In genomic region chr13:98366469-98367275, GRCm38 (mm10) we compare ENCODE assay signal across 9 mouse cellular contexts. TPM values are rescaled to one million over a fixed set of nuclear protein-coding genes. Genes with fewer than 3 reads are reported as not detected.
DNase-seq lines count a peak whose midpoint lies in the region; ATAC-seq and TF ChIP-seq lines count a peak whose summit lies in the region.
"Had no signal": no experiment of that assay in that cellular context is flagged by ENCODE, and none has a peak within 500 bp of the region (broad histone marks: within the 10 kb centered on the region; RNA-seq: fewer than 3 reads in every experiment).

No protein-coding gene starts in this region.

- no peaks in the 10 kb centered on the region; the same call in 1 of the 2 replicates for H3K9me3 ChIP-seq in heart, embryonic 11.5 days (replicated peaks; ENCODE audit: control insufficient read depth, low read length)
- H3K9me3 ChIP-seq in forebrain, postnatal 0 days (ENCODE audit: low read length) = no peaks in the 10 kb centered on the region
- no peaks in the 10 kb centered on the region for H3K9me3 ChIP-seq in midbrain, embryonic 12.5 days

- TF ChIP-seq CTCF in heart, adult 2 months (IDR thresholded peaks at IDR 0.05) = no peak
- no peak for TF ChIP-seq CTCF in forebrain, postnatal 0 days (IDR thresholded peaks at IDR 0.05; ENCODE audit: low read depth)

- under 1% methylated on average over 43 of the region's 43 CpGs for WGBS in heart, embryonic 11.5 days (ENCODE audit: insufficient replicate concordance)
- WGBS in heart, adult 2 months = 6% methylated on average over 43 of the region's 43 CpGs
- WGBS in forebrain, postnatal 0 days = 1% methylated on average over 42 of the region's 43 CpGs
- under 1% methylated on average over 43 of the region's 43 CpGs for WGBS in midbrain, embryonic 12.5 days

- no peak for ATAC-seq in heart, embryonic 11.5 days (replicated peaks; ENCODE audit: insufficient number of reproducible peaks, low FRiP score, low TSS enrichment)
- ATAC-seq in forebrain, postnatal 0 days = no peak
- ATAC-seq in midbrain, embryonic 12.5 days (ENCODE audit: low FRiP score, low read depth) = no peak

- no peak for TF ChIP-seq EP300 in heart, adult 2 months (IDR thresholded peaks at IDR 0.05; ENCODE audit: insufficient read depth, low read depth, low read length)

- H3K79me2 ChIP-seq in heart, adult 2 months (replicated peaks; ENCODE audit: control insufficient read depth, insufficient read depth, low read length) = no peaks in the 10 kb centered on the region

- no peaks in the 10 kb centered on the region for H3K4me1 ChIP-seq in heart, embryonic 11.5 days (ENCODE audit: control insufficient read depth, insufficient read depth, low read length)
- no peaks in the 10 kb centered on the region for H3K4me1 ChIP-seq in heart, adult 2 months (ENCODE audit: control insufficient read depth, insufficient read depth, low read length)
- no peaks in the 10 kb centered on the region for H3K4me1 ChIP-seq in forebrain, postnatal 0 days (ENCODE audit: insufficient read depth)
- peaks cover 9% of the 10 kb centered on the region for H3K4me1 ChIP-seq in midbrain, embryonic 12.5 days

- H3K4me2 ChIP-seq in heart, embryonic 11.5 days = peak overlapping the region; percentile 53
- H3K4me2 ChIP-seq in forebrain, postnatal 0 days (ENCODE audit: low read depth) = peak overlapping the region; percentile 23; the same call in 1 of the 2 replicates
- H3K4me2 ChIP-seq in midbrain, embryonic 12.5 days (replicated peaks) = peak overlapping the region; percentile 40

- no peak overlapping the region for H3K9ac ChIP-seq in heart, embryonic 11.5 days (ENCODE audit: low read depth, low read length)
- no peak overlapping the region for H3K9ac ChIP-seq in heart, adult 2 months (ENCODE audit: low read depth, low read length)
- no peak overlapping the region for H3K9ac ChIP-seq in forebrain, postnatal 0 days
- H3K9ac ChIP-seq in midbrain, embryonic 12.5 days (replicated peaks) = no peak overlapping the region; the same call in 1 of the 2 replicates

- no peak overlapping the region for H3K27ac ChIP-seq in heart, embryonic 11.5 days (ENCODE audit: low read depth, low read length)
- no peak overlapping the region for H3K27ac ChIP-seq in heart, adult 2 months
- no peak overlapping the region for H3K27ac ChIP-seq in forebrain, postnatal 0 days (ENCODE audit: low read depth, low read length)
- H3K27ac ChIP-seq in midbrain, embryonic 12.5 days (replicated peaks) = no peak overlapping the region

- peaks cover 84% of the 10 kb centered on the region for H3K27me3 ChIP-seq in heart, embryonic 11.5 days (ENCODE audit: control insufficient read depth, insufficient read depth, low read length)
- peaks cover 31% of the 10 kb centered on the region for H3K27me3 ChIP-seq in heart, adult 2 months (ENCODE audit: control insufficient read depth, insufficient read depth, low read length)
- H3K27me3 ChIP-seq in forebrain, postnatal 0 days (ENCODE audit: insufficient read depth, low read length) = peaks cover 85% of the 10 kb centered on the region
- H3K27me3 ChIP-seq in midbrain, embryonic 12.5 days = peaks cover 89% of the 10 kb centered on the region

- no peaks in the 10 kb centered on the region for H3K36me3 ChIP-seq in heart, embryonic 11.5 days (ENCODE audit: control insufficient read depth, insufficient read depth, low read length)
- no peaks in the 10 kb centered on the region for H3K36me3 ChIP-seq in heart, adult 2 months (ENCODE audit: control insufficient read depth, insufficient read depth, low read length)
- no peaks in the 10 kb centered on the region for H3K36me3 ChIP-seq in forebrain, postnatal 0 days (ENCODE audit: insufficient read depth)
- H3K36me3 ChIP-seq in midbrain, embryonic 12.5 days = no peaks in the 10 kb centered on the region

- no peak for DNase-seq in heart, adult 2 months
- DNase-seq in ES-CJ7 (ENCODE audit: low read depth, low spot score) = peak; percentile 28
- DNase-seq in forebrain, postnatal 0 days = no peak
- no peak for DNase-seq in thymus, postnatal 14 days
- no peak for DNase-seq in right cerebral cortex, postnatal 25 days
- no peak for DNase-seq in layer of hippocampus, adult 9-10 months (ENCODE audit: low spot score)
- DNase-seq: lung, adult 2 months had no signal

- peak overlapping the region; percentile 36 for H3K4me3 ChIP-seq in heart, embryonic 11.5 days (ENCODE audit: low read depth, low read length)
- no peak overlapping the region for H3K4me3 ChIP-seq in heart, adult 2 months
- no peak overlapping the region for H3K4me3 ChIP-seq in forebrain, postnatal 0 days (ENCODE audit: low read depth, low read length)
- peak overlapping the region; percentile 27 for H3K4me3 ChIP-seq in midbrain, embryonic 12.5 days

- TF ChIP-seq POLR2A in heart, adult 2 months (IDR thresholded peaks at IDR 0.05; ENCODE audit: insufficient read depth, low read depth, low read length) = no peak

- intact Hi-C loops in heart, adult 2 months (cut with DNase I) = no loop called here

RNA-seq across cellular contexts. Expression of gene Foxd1, which starts 12.6 kb away (rescaled TPM):
- 0.13 and 0.20 TPM in 2 replicates for polyA plus RNA-seq in heart, embryonic 11.5 days (2014; fragmentation: Nextera tagmentation; extraction: Ambion mirVana)
- total RNA-seq in heart, adult 2 months (2021) = under 1 TPM in 1 of 2 experiments, not detected in 1; 0.05 TPM
- 0.03 and 0.06 TPM in 2 replicates for polyA plus RNA-seq in heart, adult 2 months (2012; rRNA removed)
- total RNA-seq in forebrain, postnatal 0 days (2014; rRNA removed) = 2.0 and 2.2 TPM in 2 replicates
- 0.62 and 0.86 TPM in 2 replicates for polyA plus RNA-seq in forebrain, postnatal 0 days (2015; fragmentation: Nextera tagmentation; extraction: Ambion mirVana)
- polyA plus RNA-seq in midbrain, embryonic 12.5 days (2016; fragmentation: Nextera tagmentation; extraction: Ambion mirVana) = 5.2 and 6.0 TPM in 2 replicates

RNA-seq across cellular contexts. Expression of gene Btf3, which starts 49.9 kb away (rescaled TPM):
- 523 and 573 TPM in 2 replicates for polyA plus RNA-seq in heart, embryonic 11.5 days (2014; fragmentation: Nextera tagmentation; extraction: Ambion mirVana)
- total RNA-seq in heart, adult 2 months (2021) = 100 to 1,000 TPM; 193 to 218 TPM
- 88.2 and 135 TPM in 2 replicates for polyA plus RNA-seq in heart, adult 2 months (2012; rRNA removed)
- 435 and 523 TPM in 2 replicates for total RNA-seq in forebrain, postnatal 0 days (2014; rRNA removed)
- 562 and 667 TPM in 2 replicates for polyA plus RNA-seq in forebrain, postnatal 0 days (2015; fragmentation: Nextera tagmentation; extraction: Ambion mirVana)
- polyA plus RNA-seq in midbrain, embryonic 12.5 days (2016; fragmentation: Nextera tagmentation; extraction: Ambion mirVana) = 628 and 633 TPM in 2 replicates

Comparison
In these comparisons a context has a peak if more than half of its experiments do, and no peak if none do; other contexts are left out.
1. H3K4me3 ChIP-seq: peak in heart, embryonic 11.5 days (single experiment) and midbrain, embryonic 12.5 days (single experiment); none in heart, adult 2 months (single experiment) and forebrain, postnatal 0 days (single experiment).
2. Peak in every context shown above with its lines, with median percentiles within 50 percentile points of each other: H3K4me2 ChIP-seq.